Mouse (Mus musculus): ENCODE data around the gene Arfgef2. TPM values are rescaled to one million over a fixed set of nuclear protein-coding genes. Genes with fewer than 3 reads are reported as not detected.

The Arfgef2 gene
- total and polyA plus RNA-seq, 3 experiments, result 9.2 to 18.7 (median 11.2) TPM

GRCm38 (mm10) chr2:166936166-166936565 is 130.8 kb downstream of the Arfgef2 start:
- no peaks in the 10 kb centered on the region for H3K79me2 ChIP-seq (replicated peaks; ENCODE audit: control insufficient read depth, extremely low read depth, insufficient read depth, poor library complexity, severe bottlenecking)
- H3K27me3 ChIP-seq (replicated peaks), result no peaks in the 10 kb centered on the region
- no peak overlapping the region for H3K27ac ChIP-seq (ENCODE audit: insufficient read depth, low read depth)
- H3K4me2 ChIP-seq (ENCODE audit: insufficient read depth, low read depth, poor library complexity, severe bottlenecking), result no peak overlapping the region
- no peak overlapping the region for H3K4me3 ChIP-seq (replicated peaks in 1 of 3; ENCODE audit: low read depth in 2 of 3, low read length in 2 of 3, poor library complexity in 1 of 3)
- no peak overlapping the region for H3K9ac ChIP-seq (ENCODE audit: insufficient read depth, low read depth)
- peaks cover 69 to 89% of the 10 kb centered on the region in 2 experiments for H3K36me3 ChIP-seq (replicated peaks in 1 of 2; ENCODE audit: control insufficient read depth in 1 of 2, insufficient read depth in 1 of 2, low read length in 1 of 2)
- in situ Hi-C loops (cut with MboI; ENCODE audit: low pct_ligation_motif_present, low pct_unique_long_range_greater_than_20kb, low sequenced_read_pairs) (no loop called here), dilution Hi-C loops (cut with MboI; ENCODE audit: extremely low pct_ligation_motif_present, extremely low pct_unique_long_range_greater_than_20kb, low sequenced_read_pairs) (no loop called here)
- TF ChIP-seq ELF1 (IDR thresholded peaks at IDR 0.05; ENCODE audit: low read depth, low read length), result no peak
- TF ChIP-seq ZNF384 (IDR thresholded peaks at IDR 0.05; ENCODE audit: low read depth, low read length), result no peak
- TF ChIP-seq RAD21 (IDR thresholded peaks at IDR 0.05; ENCODE audit: low read depth, low read length), result no peak
- no peak for TF ChIP-seq SIN3A (IDR thresholded peaks at IDR 0.05; ENCODE audit: low read length)
- TF ChIP-seq TCF12 (IDR thresholded peaks at IDR 0.05; ENCODE audit: low read depth, low read length), result no peak
- no peak for TF ChIP-seq POLR2A (IDR thresholded peaks at IDR 0.05; ENCODE audit: low read depth, low read length)
- TF ChIP-seq MAX (IDR thresholded peaks at IDR 0.05; ENCODE audit: low read length), result no peak
- no peak for TF ChIP-seq IRF4 (IDR thresholded peaks at IDR 0.05; ENCODE audit: low read depth, low read length)
- TF ChIP-seq ZKSCAN1 (IDR thresholded peaks at IDR 0.05; ENCODE audit: borderline replicate concordance, low read depth, low read length), result no peak
- no peak for TF ChIP-seq MEF2A (IDR thresholded peaks at IDR 0.05; ENCODE audit: borderline replicate concordance, low read depth, low read length)
- no peak for TF ChIP-seq CHD1 (IDR thresholded peaks at IDR 0.05; ENCODE audit: low read depth, low read length)
- no peak for TF ChIP-seq NELFE (IDR thresholded peaks at IDR 0.05; ENCODE audit: low read depth, low read length)
- TF ChIP-seq ETS1 (conservative IDR thresholded peaks at IDR 0.05; ENCODE audit: low read depth, low read length), result no peak
- no peak for TF ChIP-seq HCFC1 (IDR thresholded peaks at IDR 0.05; ENCODE audit: low read depth, low read length)
- no peak for TF ChIP-seq ZC3H11A (IDR thresholded peaks at IDR 0.05; ENCODE audit: low read depth, low read length)
- TF ChIP-seq JUN (IDR thresholded peaks at IDR 0.05; ENCODE audit: insufficient read depth, low read depth, low read length), result no peak
- TF ChIP-seq MXI1 (IDR thresholded peaks at IDR 0.05; ENCODE audit: low read depth, low read length), result no peak
- no peaks in the 10 kb centered on the region for H3K9me3 ChIP-seq (replicated peaks; ENCODE audit: low read length)
- no peaks in the 10 kb centered on the region for H3K4me1 ChIP-seq (ENCODE audit: control insufficient read depth in 1 of 2, insufficient read depth in 2 of 2)
- DNase-seq (ENCODE audit: extremely low read depth), result no peak

DNA sequence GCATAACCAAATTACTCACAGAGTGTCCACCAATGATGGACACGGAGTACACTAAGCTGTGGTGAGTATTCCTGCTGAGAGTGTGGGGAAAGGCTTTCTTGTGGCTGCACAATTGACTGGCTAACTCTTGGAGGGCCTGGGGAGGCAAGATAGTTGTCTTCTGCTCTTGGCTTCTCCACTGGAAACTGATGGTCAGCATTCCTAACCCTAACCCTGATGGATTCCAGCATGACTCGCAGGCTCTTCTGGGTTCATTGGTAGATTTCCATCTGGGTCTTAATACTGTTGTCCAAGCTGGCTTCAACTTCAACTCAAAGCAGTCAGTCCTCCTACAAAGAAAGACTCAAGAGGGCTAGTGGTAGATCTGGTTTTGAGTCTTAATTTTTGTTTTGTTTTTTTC is 137.8 kb downstream of the Arfgef2 start:
- Histone ChIP-seq H3K4me3 (replicated peaks in 1 of 3; ENCODE audit: low read depth in 2 of 3, low read length in 2 of 3, poor library complexity in 1 of 3) (no peak overlapping the region), H3K27me3 (replicated peaks) (no peaks in the 10 kb centered on the region), H3K27ac (ENCODE audit: insufficient read depth, low read depth) (no peak overlapping the region), H3K4me1 (ENCODE audit: control insufficient read depth in 1 of 2, insufficient read depth in 2 of 2) (no peaks in the 10 kb centered on the region), H3K9me3 (replicated peaks; ENCODE audit: low read length) (no peaks in the 10 kb centered on the region), H3K36me3 (replicated peaks in 1 of 2; ENCODE audit: control insufficient read depth in 1 of 2, insufficient read depth in 1 of 2, low read length in 1 of 2) (peaks cover 67 to 90% of the 10 kb centered on the region in 2 experiments), H3K79me2 (replicated peaks; ENCODE audit: control insufficient read depth, extremely low read depth, insufficient read depth, poor library complexity, severe bottlenecking) (no peaks in the 10 kb centered on the region; the same call in 1 of the 2 replicates), H3K9ac (ENCODE audit: insufficient read depth, low read depth) (no peak overlapping the region), H3K4me2 (ENCODE audit: insufficient read depth, low read depth, poor library complexity, severe bottlenecking) (no peak overlapping the region)
- TF ChIP-seq ZC3H11A (IDR thresholded peaks at IDR 0.05; ENCODE audit: low read depth, low read length), result no peak
- TF ChIP-seq SMC3 (IDR thresholded peaks at IDR 0.05; ENCODE audit: low read depth, low read length), result no peak
- TF ChIP-seq SIN3A (IDR thresholded peaks at IDR 0.05; ENCODE audit: low read length), result no peak
- TF ChIP-seq CHD1 (IDR thresholded peaks at IDR 0.05; ENCODE audit: low read depth, low read length), result no peak
- no peak for TF ChIP-seq NELFE (IDR thresholded peaks at IDR 0.05; ENCODE audit: low read depth, low read length)
- no peak for TF ChIP-seq KAT2A (IDR thresholded peaks at IDR 0.05; ENCODE audit: insufficient replicate concordance, low read length)
- TF ChIP-seq RCOR1 (conservative IDR thresholded peaks at IDR 0.05; ENCODE audit: low read depth, low read length), result no peak
- TF ChIP-seq JUND (conservative IDR thresholded peaks at IDR 0.05; ENCODE audit: low read depth, low read length), result no peak
- no peak for TF ChIP-seq MAZ (IDR thresholded peaks at IDR 0.05; ENCODE audit: low read depth, low read length)
- no peak for TF ChIP-seq JUN (IDR thresholded peaks at IDR 0.05; ENCODE audit: insufficient read depth, low read depth, low read length)
- TF ChIP-seq GABPA (IDR thresholded peaks at IDR 0.05; ENCODE audit: insufficient replicate concordance, low read depth, low read length), result no peak
- no peak for TF ChIP-seq NRF1 (IDR thresholded peaks at IDR 0.05; ENCODE audit: low read depth, low read length)
- no peak for TF ChIP-seq ELF1 (IDR thresholded peaks at IDR 0.05; ENCODE audit: low read depth, low read length)
- no peak for TF ChIP-seq USF2 (conservative IDR thresholded peaks at IDR 0.05; ENCODE audit: low read depth, low read length)
- TF ChIP-seq POLR2A (IDR thresholded peaks at IDR 0.05; ENCODE audit: low read depth, low read length), result no peak
- TF ChIP-seq ZNF384 (IDR thresholded peaks at IDR 0.05; ENCODE audit: low read depth, low read length), result no peak
- no peak for TF ChIP-seq MAFK (IDR thresholded peaks at IDR 0.05; ENCODE audit: insufficient replicate concordance, low read length)
- no peak for TF ChIP-seq TCF12 (IDR thresholded peaks at IDR 0.05; ENCODE audit: low read depth, low read length)
- TF ChIP-seq MAX (IDR thresholded peaks at IDR 0.05; ENCODE audit: low read length), result no peak
- dilution Hi-C loops (cut with MboI; ENCODE audit: extremely low pct_ligation_motif_present, extremely low pct_unique_long_range_greater_than_20kb, low sequenced_read_pairs) (no loop called here), in situ Hi-C loops (cut with MboI; ENCODE audit: low pct_ligation_motif_present, low pct_unique_long_range_greater_than_20kb, low sequenced_read_pairs) (no loop called here)
- DNase-seq (ENCODE audit: extremely low read depth), result no peak
